Mouse (Mus musculus): ENCODE results near the gene Cpm. TPM values are rescaled to one million over a fixed set of nuclear protein-coding genes. Genes with fewer than 3 reads are reported as not detected.

The Cpm gene
- total and polyA plus RNA-seq, 2 experiments from 2014 or later: 2.3 to 2.4 TPM

DNA sequence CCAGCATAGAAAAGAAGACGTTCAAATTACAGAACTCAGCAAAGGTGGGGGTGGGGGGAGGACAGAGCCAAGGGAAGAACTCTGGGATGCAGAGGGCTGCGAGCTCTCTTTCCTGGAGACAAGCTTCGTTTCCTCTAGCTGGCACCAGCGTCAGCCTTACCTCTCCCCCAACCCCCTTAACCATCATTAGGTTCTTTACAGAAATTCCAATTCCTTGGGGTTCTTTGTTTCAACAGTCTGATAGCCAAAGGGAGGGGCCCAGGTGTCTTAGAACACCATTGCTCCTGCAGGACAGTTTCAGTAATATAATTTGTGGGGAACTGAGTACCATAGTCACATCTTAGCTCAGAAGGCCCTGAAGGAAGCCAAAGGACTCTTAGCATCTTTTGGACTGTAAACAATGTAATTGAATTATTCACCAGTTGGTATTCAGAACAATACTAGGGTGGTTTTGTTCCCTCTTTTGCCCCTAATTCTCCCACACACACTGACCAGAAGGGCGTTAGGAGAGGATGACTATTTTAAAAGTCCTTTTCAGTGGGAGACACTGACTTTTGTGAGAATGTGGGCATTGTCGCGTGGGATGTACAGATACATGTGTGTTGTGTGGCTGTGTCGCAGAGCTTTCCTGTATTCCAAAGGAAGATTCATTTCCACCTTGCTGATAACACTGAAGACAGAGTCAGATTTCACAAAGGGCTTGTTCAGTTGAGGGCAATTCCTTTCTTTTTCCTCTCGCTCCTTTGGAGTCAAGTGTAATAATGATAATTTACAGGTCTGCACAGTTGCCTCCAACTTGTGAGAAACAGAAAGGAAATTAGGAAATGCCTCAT, 8.7 kb downstream of the Cpm start:
- Histone ChIP-seq H3K4me1 (ENCODE audit: insufficient read depth, low read length) (no peaks in the 10 kb centered on the region), H3K9me3 (ENCODE audit: low read length) (no peaks in the 10 kb centered on the region), H3K36me3 (ENCODE audit: insufficient read depth, low read length) (no peaks in the 10 kb centered on the region), H3K27me3 (ENCODE audit: insufficient read depth, low read length) (no peaks in the 10 kb centered on the region), H3K4me3 (ENCODE audit: low read length) (no peak overlapping the region), H3K4me2 (ENCODE audit: low read depth, low read length) (no peak overlapping the region), H3K9ac (replicated peaks; ENCODE audit: low read length) (no peak overlapping the region), H3K27ac (no peak overlapping the region)
- no peak for TF ChIP-seq CTCF (IDR thresholded peaks at IDR 0.05; ENCODE audit: low read depth)
- ATAC-seq (no peak), DNase-seq (ENCODE audit: low spot score) (no peak)
- WGBS: 80% methylated on average over 9 of the region's 9 CpGs

DNA sequence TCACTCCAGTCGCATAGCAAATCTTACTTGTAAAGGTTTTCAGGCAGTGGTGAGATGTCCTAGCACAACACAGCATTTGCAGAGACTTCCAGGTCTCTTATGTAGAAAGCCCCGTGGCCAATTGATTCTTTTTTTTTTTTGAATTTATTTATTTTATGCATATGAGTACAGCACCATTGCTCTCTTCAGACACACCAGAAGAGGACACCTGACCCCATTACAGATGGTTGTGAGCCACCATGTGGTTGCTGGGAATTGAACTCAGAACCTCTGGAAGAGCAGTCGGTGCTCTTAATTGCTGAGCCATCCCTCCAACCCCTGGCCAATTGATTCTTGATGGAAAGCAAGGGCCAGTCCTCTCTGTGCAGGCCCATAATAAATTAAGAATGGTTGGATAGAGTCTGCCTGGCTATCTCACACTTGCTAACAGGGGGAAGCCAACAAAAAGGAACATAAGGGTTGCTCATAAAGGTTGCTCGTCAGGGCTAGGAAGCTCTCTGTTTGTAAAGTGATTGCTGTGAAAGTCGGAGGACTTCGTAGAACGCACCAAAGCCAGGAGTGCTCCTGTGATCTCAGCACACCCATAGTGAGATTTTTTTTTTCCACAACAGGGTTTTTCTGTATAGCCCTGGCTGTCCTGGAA, 9.4 kb downstream of the Cpm start:
- Histone ChIP-seq H3K4me1 (ENCODE audit: insufficient read depth, low read length) (no peaks in the 10 kb centered on the region), H3K4me2 (ENCODE audit: low read depth, low read length) (no peak overlapping the region), H3K9me3 (ENCODE audit: low read length) (no peaks in the 10 kb centered on the region), H3K36me3 (ENCODE audit: insufficient read depth, low read length) (no peaks in the 10 kb centered on the region), H3K9ac (replicated peaks; ENCODE audit: low read length) (no peak overlapping the region), H3K27ac (no peak overlapping the region), H3K27me3 (ENCODE audit: insufficient read depth, low read length) (no peaks in the 10 kb centered on the region), H3K4me3 (ENCODE audit: low read length) (no peak overlapping the region)
- no peak for TF ChIP-seq CTCF (IDR thresholded peaks at IDR 0.05; ENCODE audit: low read depth)
- DNase-seq (ENCODE audit: low spot score): no peak
- no peak for ATAC-seq
- 92% methylated on average over 7 of the region's 7 CpGs for WGBS

DNA sequence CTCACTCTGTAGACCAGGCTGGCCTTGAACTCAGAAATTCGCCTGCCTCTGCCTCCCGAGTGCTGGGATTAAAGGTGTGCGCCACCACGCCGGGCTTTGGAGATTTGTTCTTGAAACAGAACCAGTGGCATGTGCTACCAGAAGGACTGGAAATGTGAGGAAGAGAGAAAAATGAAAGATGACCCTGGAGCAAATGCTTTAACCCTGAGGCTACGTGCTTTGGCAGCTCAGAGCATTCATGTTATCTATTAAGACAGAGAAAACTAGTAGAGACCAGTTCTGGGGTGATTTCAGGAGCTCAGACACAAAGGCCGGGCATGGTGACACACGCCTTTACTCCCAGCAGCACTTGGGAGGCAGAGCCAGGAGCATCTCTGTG, 9.9 kb downstream of the Cpm start:
- DNase-seq (ENCODE audit: low spot score): no peak
- no peak overlapping the region for H3K4me2 ChIP-seq (ENCODE audit: low read depth, low read length)
- no peaks in the 10 kb centered on the region for H3K36me3 ChIP-seq (ENCODE audit: insufficient read depth, low read length)
- H3K4me1 ChIP-seq (ENCODE audit: insufficient read depth, low read length): no peaks in the 10 kb centered on the region
- H3K27ac ChIP-seq: no peak overlapping the region
- WGBS: 94% methylated on average over 8 of the region's 8 CpGs
- no peak for ATAC-seq
- TF ChIP-seq CTCF (IDR thresholded peaks at IDR 0.05; ENCODE audit: low read depth): no peak
- no peaks in the 10 kb centered on the region for H3K27me3 ChIP-seq (ENCODE audit: insufficient read depth, low read length)
- H3K4me3 ChIP-seq (ENCODE audit: low read length): no peak overlapping the region
- no peaks in the 10 kb centered on the region for H3K9me3 ChIP-seq (ENCODE audit: low read length)
- no peak overlapping the region for H3K9ac ChIP-seq (replicated peaks; ENCODE audit: low read length)

DNA sequence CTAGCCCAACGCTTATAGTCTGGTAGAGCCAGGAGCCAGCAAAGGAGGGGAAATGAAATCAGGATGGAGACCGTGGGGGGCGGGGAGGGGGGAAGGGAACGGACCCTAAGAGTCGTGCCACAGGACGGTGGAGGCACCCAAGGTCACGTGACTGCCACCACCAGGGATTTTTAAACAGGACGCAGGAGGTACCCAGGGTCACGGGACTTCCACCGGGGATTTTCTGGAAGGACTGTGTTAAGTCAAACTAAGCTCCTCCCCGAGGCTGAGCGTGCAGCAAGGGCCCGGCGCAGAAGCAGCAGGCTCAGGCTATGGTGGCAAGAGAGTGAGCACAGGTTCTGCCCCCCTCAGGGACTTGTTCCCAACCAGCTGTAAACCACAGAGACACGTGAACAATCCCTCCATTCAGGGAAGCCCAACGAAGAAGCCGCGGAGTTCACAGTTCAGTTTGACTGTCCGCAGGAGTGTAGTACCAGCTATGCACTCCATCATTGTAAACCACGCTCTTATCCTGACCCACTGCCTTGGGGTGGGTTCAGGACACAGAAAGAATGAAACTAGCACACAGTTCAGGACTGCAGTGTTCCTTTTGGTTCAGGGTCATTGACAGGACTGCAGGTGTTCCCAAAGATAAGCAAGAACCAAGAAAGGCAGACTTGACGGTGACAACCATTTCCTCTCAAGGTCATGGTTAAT, 10.7 kb downstream of the Cpm start:
- no peak overlapping the region for H3K27ac ChIP-seq
- no peak for ATAC-seq
- H3K9ac ChIP-seq (replicated peaks; ENCODE audit: low read length): no peak overlapping the region
- H3K4me2 ChIP-seq (ENCODE audit: low read depth, low read length): no peak overlapping the region
- H3K36me3 ChIP-seq (ENCODE audit: insufficient read depth, low read length): no peaks in the 10 kb centered on the region
- no peak for TF ChIP-seq CTCF (IDR thresholded peaks at IDR 0.05; ENCODE audit: low read depth)
- H3K4me3 ChIP-seq (ENCODE audit: low read length): no peak overlapping the region
- H3K27me3 ChIP-seq (ENCODE audit: insufficient read depth, low read length): no peaks in the 10 kb centered on the region
- H3K9me3 ChIP-seq (ENCODE audit: low read length): no peaks in the 10 kb centered on the region
- 62% methylated on average over 21 of the region's 21 CpGs for WGBS
- H3K4me1 ChIP-seq (ENCODE audit: insufficient read depth, low read length): no peaks in the 10 kb centered on the region
- no peak for DNase-seq (ENCODE audit: low spot score)

DNA sequence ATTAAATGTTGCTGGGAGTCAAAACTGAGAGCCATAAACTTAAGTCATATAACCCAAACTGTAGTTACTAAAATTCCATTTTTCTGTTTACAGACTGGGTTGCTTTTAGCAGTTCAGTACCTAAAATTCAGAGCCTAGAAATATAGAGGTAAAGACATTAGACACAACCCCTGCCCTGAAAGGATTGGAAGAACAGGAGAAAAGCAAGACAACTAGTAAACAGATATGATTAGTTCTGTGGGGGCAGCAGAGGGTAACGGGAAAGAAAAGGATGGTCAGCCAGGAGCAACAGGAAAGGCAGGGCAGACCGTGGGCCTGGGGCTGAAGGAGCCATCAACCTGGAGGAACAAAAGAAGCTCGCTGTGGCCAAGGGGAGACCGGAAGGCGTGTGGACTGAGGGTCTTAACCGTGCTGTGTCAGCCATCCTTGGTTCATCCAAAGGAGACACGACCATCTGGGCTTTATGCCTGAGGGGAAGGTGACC, 11.3 kb downstream of the Cpm start:
- no peaks in the 10 kb centered on the region for H3K9me3 ChIP-seq (ENCODE audit: low read length)
- WGBS: 70% methylated on average over 7 of the region's 7 CpGs
- ATAC-seq: no peak

DNA sequence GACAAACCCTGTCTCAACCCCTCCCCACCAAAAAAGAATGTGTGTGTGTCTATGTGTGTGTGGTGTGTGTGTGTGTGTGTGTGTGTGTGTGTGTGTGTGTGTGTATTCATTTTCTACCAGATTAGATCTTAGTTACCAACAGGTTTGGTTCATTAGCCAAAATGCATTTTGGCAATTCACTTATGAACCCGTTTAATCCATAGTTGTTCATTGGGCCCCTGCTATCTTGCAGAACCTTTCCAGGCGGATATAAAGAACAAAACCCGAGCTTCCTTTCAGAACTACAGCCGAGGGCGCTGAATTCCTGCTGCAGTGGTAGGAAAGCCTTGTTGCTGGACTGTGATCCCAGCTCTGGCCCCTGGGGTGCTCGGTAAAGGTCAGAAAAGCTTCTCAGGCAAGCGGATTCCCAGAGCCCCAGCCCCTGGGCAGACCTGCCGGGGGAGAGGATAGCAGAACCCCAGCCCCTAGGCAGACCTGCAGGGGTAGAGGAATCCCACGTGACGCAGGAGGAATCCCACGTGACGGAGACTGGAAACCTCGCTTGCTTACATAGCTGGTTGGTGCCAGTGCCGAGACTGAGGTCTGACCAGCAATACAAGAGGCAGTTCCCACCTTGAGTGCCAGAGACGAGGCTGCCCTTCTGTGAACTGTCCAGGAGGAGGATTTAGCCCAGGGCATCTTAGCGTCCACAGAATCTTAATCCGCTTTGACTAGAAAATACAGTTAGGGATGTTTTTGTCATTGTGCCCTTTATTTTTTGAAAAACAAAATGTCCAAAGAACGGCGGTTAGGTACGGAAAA, 12.3 kb downstream of the Cpm start:
- Histone ChIP-seq H3K4me2 (ENCODE audit: low read depth, low read length) (0 out of 2 replicates have a peak overlapping the region, but pooled peaks have one; percentile 21), H3K4me1 (ENCODE audit: insufficient read depth, low read length) (no peaks in the 10 kb centered on the region), H3K27ac (no peak overlapping the region), H3K27me3 (ENCODE audit: insufficient read depth, low read length) (no peaks in the 10 kb centered on the region), H3K9ac (replicated peaks; ENCODE audit: low read length) (no peak overlapping the region), H3K36me3 (ENCODE audit: insufficient read depth, low read length) (no peaks in the 10 kb centered on the region), H3K4me3 (ENCODE audit: low read length) (no peak overlapping the region), H3K9me3 (ENCODE audit: low read length) (no peaks in the 10 kb centered on the region)
- DNase-seq (ENCODE audit: low spot score): no peak
- WGBS: 54% methylated on average over 20 of the region's 20 CpGs
- no peak for TF ChIP-seq CTCF (IDR thresholded peaks at IDR 0.05; ENCODE audit: low read depth)
- no peak for ATAC-seq

More for the DNA sequence above, 11.3 kb downstream of the Cpm start:
- Histone ChIP-seq H3K27me3 (ENCODE audit: insufficient read depth, low read length) (no peaks in the 10 kb centered on the region), H3K9ac (replicated peaks; ENCODE audit: low read length) (no peak overlapping the region), H3K4me2 (ENCODE audit: low read depth, low read length) (no peak overlapping the region), H3K36me3 (ENCODE audit: insufficient read depth, low read length) (no peaks in the 10 kb centered on the region), H3K4me3 (ENCODE audit: low read length) (no peak overlapping the region), H3K27ac (no peak overlapping the region), H3K4me1 (ENCODE audit: insufficient read depth, low read length) (no peaks in the 10 kb centered on the region)
- no peak for TF ChIP-seq CTCF (IDR thresholded peaks at IDR 0.05; ENCODE audit: low read depth)
- no peak for DNase-seq (ENCODE audit: low spot score)

Measured in hindbrain, postnatal 0 days (tissue).